Mouse (Mus musculus): ENCODE measurements around the gene Camk1g.

Gene Camk1g

GRCm38 (mm10) chr1:193299995-193300394 lies 70.1 kb downstream of the Camk1g start:
- no peak for DNase-seq

DNA sequence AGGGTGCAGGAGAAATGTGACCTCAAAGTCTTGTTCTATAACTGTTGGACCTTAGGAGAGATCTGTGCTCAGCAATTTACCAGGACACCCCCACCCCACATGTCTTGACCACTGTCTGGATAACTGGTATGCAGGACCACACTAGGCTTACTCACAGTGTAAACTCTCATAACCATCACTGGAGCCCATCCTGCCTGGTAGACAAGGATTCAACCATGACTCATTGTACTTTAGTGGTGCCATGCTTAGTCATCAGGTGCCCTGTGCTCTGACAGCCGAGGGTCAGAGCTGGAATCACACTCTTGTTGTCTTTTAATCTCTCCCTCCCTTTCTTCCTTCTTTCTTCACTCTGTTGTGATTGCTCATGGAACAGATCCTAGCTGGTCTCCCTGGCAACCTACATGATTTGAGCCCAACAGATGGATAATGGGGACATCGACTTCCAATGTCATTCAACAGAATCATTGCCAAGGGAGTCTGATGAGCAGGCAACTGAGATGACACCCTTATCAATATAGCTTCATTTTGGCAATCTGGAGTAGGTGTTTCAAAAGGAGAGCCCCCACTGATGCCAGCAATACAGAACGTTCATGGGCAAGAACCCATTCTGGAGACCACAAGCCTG lies 71.8 kb downstream of the Camk1g start:
- no peak for DNase-seq

All from retina, postnatal 1 day (tissue).